Mouse (Mus musculus) forelimb bud, embryonic 11.5 days (tissue): Measurements from ENCODE around the gene Cpeb3.

Experiments used
- DNase-seq: peaks from one replicate; pipeline ENCODE4 v3.0.0-alpha.2; 2012; ENCODE audit warnings: low read depth, low spot score

Gene Cpeb3

GRCm38 (mm10) chr19:37048507-37048906 lies 159.9 kb downstream of the Cpeb3 start:
- no peak for DNase-seq

DNA sequence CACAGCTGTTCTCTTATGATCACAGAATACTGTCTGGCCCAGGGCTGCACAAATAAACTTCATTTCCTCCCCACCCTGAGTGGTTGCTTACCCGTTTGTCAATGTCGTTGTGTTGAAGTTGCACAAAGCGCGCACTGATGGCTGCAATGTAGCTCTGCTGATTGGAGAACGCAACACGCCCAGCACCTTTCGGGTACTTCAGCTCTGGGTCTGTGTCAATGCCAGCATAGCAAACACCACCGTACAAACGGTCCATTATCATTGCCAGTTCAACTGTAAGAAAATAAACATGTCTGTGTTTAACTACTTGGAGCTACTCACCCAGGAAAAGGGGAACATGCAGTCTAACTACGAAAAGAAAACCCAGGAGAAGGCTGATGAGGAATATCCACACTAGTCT lies 164.0 kb downstream of the Cpeb3 start:
- no peak for DNase-seq

GRCm38 (mm10) chr19:37040906-37041305 lies 167.5 kb downstream of the Cpeb3 start:
- no peak for DNase-seq

DNA sequence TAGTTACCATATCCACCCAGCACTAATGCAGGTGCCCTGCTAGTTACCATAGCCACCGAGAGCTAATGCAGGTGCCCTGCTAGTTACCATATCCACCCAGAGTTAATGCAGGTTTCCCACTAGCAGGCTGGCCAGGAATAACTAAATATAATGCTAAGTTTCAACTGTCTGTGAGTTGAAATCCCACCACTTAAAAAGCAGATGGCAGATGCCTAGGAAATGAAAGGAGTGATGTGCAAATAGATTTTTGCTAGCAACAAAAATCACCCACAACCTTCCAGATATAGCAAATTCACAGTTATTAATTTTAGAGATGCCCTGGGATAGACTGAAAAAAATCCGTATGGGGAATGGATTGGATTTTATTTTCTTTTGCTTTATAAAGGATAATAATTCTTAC lies 176.0 kb downstream of the Cpeb3 start:
- DNase-seq = no peak

GRCm38 (mm10) chr19:37031446-37031845 lies 177.0 kb downstream of the Cpeb3 start:
- DNase-seq = no peak

DNA sequence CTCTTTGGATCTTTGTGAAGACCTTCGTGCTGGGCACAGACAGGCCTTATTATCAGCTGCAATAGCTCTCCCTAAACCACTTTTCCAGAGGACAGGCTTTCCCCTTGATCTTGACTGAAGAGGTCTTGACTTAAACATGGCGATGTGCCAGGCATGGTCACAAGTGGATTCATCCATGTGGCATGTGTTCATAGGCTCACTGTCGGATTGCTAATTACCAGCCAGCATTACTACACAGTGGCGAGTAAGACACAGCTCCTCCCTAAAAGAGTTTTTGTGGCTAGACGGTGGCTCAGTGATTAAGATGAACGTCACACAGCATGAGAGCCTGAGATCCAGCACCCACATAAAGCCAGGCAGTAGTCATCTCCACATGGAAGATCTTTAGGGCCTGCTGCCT lies 178.6 kb downstream of the Cpeb3 start:
- no peak for DNase-seq

DNA sequence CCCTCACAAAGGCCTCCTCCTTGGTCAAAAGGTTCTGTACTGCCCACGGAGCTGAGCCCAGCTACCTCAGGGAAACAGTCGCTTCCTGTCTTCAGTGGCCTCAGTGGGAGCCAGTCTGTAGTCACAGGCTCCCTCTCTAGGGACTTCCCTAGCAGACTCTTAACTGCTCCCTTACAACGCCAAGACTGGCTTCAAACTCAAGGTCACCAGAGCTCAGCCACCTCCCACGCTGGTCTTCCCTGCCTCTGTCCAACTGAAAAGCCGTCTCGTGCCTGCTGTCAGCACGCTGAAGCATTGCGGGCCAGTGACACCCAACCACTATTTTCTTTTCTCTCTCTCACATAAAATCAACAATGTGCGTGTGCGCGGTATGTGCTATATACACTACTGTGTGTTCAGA lies 182.0 kb downstream of the Cpeb3 start:
- DNase-seq = no peak

DNA sequence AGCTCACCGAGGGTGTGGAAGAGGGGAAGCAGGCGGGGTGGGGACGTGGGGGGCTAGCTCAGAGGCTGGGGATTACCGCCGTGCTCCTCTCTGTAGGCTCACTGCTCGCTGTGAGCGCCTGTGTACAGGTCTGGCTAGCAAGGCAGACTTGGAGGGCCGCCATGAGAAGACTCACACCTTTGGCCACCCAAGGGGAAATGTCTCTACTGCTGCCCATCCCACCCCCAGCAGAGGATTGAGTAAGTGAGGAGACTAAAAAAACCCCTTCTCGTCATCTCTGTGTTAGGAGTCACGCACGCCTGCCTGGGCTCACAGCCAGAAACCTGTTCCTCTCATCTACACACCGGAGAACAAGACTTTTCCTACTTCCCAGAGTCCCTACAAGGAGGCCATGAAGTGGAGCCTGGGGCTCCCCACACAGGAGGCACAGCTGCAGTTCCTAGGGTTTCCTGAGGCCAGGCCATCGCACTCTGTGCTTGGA lies 182.5 kb downstream of the Cpeb3 start:
- DNase-seq = no peak

- DNase-seq = no peak
Observed at GRCm38 (mm10) chr19:37022146-37022545, 186.3 kb downstream of the Cpeb3 start.

- DNase-seq = no peak
Observed at GRCm38 (mm10) chr19:37020951-37021350, 187.4 kb downstream of the Cpeb3 start.

GRCm38 (mm10) chr19:37020531-37020930 lies 187.9 kb downstream of the Cpeb3 start:
- DNase-seq = no peak

DNA sequence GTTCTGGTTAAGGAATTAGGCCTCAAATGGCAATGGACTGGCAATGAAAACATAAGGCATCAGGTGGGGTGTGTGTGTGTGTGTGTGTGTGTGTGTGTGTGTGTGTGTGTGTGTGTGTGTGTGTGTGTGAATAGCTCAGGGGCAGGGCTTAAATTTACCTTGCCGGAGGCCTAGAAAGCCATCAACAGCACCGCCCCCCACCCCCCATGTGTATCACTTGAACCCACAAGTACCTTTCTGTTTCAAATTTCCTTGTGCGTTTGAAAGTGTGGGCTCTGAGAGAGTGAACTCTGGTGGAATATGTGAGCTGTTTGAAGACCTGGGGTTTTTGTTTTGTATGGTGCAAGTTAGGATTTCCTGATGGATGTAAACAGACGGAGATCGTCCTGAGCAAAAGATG lies 189.5 kb downstream of the Cpeb3 start:
- no peak for DNase-seq

DNA sequence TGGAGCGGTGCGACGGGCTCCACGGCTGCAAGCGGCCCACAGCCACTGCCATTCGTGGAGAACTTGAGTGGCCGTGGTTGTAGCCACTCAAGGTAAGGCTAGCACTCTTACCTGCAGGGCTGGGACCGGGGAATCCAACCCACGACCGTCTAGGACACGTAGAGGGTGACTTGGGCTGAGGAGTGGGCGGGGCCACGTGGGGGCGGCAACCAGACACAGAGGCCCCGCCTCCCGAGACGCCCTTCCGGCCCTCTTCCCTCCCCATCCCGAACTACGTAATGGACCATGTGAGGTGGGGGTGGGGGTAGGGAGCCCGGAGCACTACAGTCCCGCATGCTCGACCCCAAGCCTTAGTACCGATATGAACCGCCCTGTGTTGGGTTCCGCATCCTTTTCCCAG lies 190.0 kb downstream of the Cpeb3 start:
- peak; percentile 78 for DNase-seq

DNA sequence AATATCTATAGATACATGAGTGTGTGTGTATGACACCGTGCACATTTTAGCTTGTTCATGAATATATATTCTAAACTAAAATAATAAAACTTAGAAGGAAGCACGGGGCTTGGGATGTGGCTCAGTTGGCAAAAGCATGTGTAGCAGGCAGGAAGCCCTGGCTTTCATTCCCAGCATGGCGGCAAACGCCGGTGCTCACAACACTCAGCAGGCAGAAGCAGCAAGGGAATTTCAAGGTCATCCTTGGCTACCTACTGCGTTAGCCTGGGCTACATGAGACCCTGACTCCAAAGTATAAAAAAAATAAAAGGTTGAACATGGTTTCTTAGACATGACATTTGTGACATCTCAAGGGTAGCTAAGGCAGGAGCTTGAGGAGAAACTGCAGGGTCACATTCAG lies 191.5 kb downstream of the Cpeb3 start:
- no peak for DNase-seq

DNA sequence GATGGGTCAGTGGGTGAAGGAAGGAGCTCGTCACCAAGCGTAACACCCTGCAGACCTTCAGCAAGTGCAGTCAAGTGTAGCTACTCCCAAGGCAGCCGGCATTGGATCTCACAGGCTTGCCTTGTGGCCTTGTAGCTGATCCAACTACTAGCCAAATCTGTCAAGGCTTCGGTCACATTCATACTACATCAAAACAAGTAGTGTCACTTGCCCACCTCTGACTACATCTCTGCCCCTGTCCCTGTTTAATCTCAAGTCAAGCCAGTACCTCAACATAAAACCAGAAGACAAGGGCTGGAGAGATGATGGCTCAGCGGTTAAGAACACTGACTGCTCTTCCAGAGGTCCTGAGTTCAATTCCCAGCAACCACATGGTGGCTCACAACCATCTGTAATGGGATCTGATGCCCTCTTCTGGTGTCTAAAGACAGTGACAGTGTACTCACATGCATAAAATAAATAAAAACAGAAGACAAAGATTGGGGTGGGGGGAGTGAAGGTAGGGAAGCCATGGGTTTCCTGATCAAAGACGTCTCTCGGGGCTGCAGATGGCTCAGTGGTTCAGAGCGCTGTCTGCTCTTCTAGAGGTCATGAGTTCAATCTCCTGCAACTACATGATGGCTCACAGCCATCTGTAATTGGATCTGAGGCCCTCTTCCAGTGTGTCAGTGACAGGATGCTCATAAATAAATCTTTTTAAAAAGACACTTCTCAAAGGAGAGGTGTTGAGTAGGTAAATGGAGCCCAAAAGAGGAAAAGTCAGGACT lies 194.0 kb downstream of the Cpeb3 start:
- no peak for DNase-seq

DNA sequence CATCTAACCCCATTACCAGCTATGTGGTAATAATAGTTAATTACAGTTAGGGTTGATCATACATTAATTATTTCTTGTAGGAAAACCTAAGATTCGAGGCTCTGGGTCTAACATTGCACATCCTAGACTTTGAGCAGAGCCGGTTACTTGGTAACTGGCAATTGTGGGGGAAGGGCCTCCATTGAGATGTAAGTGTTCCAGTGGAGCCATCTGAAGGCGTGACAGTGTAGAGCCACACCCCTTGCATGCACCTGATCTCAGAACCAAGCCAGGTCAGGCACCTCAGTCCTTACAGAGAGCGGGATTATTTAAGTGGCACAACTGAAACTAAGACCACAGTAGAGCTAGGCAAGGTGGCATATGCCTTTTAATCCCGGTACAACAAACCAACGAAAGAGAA lies 194.9 kb downstream of the Cpeb3 start:
- no peak for DNase-seq

GRCm38 (mm10) chr19:37009878-37010281 lies 198.5 kb downstream of the Cpeb3 start:
- DNase-seq = no peak

GRCm38 (mm10) chr19:37004557-37004956 lies 203.8 kb downstream of the Cpeb3 start:
- DNase-seq = no peak
